Mouse (Mus musculus) hindbrain, embryonic 13.5 days (tissue): ENCODE measurements around the gene Dip2b. TPM values are rescaled to one million over a fixed set of nuclear protein-coding genes. Genes with fewer than 3 reads are reported as not detected.

Source experiments
- ATAC-seq: fragments of 200-750 bp; cut with Nextera tagmentation; 2 replicates; pipeline ENCODE4 v1.8.0; 2017; ENCODE audit warnings: moderate TSS enrichment; ENCODE audit not compliant: low FRiP score
- H3K27ac ChIP-seq: fragments of 300-500 bp; sonication (generic); 2 replicates; pipeline ENCODE4 v1.5.1; 2015; ENCODE audit warnings: inconsistent platforms, mild to moderate bottlenecking, moderate library complexity
- H3K27me3 ChIP-seq: fragments of 300-500 bp; sonication (generic); 2 replicates; pipeline ENCODE4 v1.6.1; 2015; ENCODE audit warnings: mild to moderate bottlenecking, inconsistent platforms
- H3K36me3 ChIP-seq: fragments of 300-500 bp; sonication (generic); 2 replicates; pipeline ENCODE4 v1.6.1; 2015; ENCODE audit warnings: mild to moderate bottlenecking, inconsistent platforms
- H3K4me1 ChIP-seq: fragments of 300-500 bp; sonication (generic); replicated peaks from 2 replicates; pipeline ENCODE4 v1.6.1; 2015; ENCODE audit warnings: inconsistent platforms
- H3K4me2 ChIP-seq: fragments of 300-500 bp; sonication (generic); 2 replicates; pipeline ENCODE4 v1.6.1; 2015; ENCODE audit warnings: inconsistent platforms, mild to moderate bottlenecking, moderate library complexity
- H3K4me3 ChIP-seq: fragments of 300-500 bp; sonication (generic); 2 replicates; pipeline ENCODE4 v1.5.1; 2015; ENCODE audit warnings: mild to moderate bottlenecking, inconsistent platforms
- H3K9ac ChIP-seq: fragments of 300-500 bp; sonication (generic); 2 replicates; pipeline ENCODE4 v1.6.1; 2015; ENCODE audit warnings: mild to moderate bottlenecking, inconsistent platforms
- H3K9me3 ChIP-seq: fragments of 300-500 bp; sonication (generic); 2 replicates; pipeline ENCODE4 v1.6.1; 2016; ENCODE audit warnings: inconsistent platforms
- WGBS: fragments of 180-500 bp; shearing (Covaris S2); methylation state at CpG from one replicate; pipeline ENCODE4 v1.1.7; 2015; 5-methylcytosine and 5-hydroxymethylcytosine counted together
- polyA plus RNA-seq: library from polyadenylated mRNA; unstranded; fragments of >200 nt; fragmentation: Nextera tagmentation; extraction: Ambion mirVana; gene quantifications from 2 replicates; pipeline ENCODE4 v1.2.1, GENCODE M21; 2015

Dip2b gene
- polyA plus RNA-seq: 19.1 and 19.6 TPM in 2 replicates

DNA sequence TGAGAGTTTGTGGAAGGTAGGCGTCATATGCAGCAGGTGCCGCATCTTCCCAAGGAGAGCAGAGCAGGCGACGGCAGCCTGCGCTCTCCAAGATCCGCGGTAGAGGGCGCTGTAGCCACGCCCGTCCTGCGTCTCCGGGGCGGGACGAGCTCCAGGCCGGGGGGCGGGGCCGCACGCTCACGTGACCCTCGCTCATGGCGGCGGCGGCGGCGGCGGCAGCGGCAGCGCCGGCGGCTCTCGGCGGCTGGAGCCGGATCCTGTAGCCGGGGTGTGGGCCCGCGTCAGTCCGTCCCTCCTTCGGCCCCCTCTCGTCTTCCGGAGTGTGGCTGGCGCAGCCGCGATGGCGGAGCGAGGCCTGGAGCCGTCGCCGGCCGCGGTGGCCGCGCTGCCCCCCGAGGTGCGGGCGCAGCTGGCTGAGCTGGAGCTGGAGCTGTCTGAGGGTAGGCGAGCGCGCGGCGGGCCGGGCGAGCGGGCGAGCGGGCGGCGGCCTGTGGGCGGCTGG is at the start of gene Dip2b:
Gene Dip2b (plus strand): TSS at position 195 of the 502 bp plus-strand sequence.
- H3K27me3 ChIP-seq: no peaks in the 10 kb centered on the region
- under 1% methylated on average over 52 of the region's 68 CpGs for WGBS
- H3K9me3 ChIP-seq: no peaks in the 10 kb centered on the region
- peaks cover 30% of the 10 kb centered on the region for H3K4me1 ChIP-seq
- peak within 1 kb of the TSS; percentile 100 for H3K27ac ChIP-seq
- peak within 1 kb of the TSS; percentile 67 for H3K4me2 ChIP-seq
- H3K36me3 ChIP-seq: no peaks in the 10 kb centered on the region
- ATAC-seq: peak; percentile 91
- H3K4me3 ChIP-seq: peak within 1 kb of the TSS; percentile 92
- H3K9ac ChIP-seq: peak within 1 kb of the TSS; percentile 99

DNA sequence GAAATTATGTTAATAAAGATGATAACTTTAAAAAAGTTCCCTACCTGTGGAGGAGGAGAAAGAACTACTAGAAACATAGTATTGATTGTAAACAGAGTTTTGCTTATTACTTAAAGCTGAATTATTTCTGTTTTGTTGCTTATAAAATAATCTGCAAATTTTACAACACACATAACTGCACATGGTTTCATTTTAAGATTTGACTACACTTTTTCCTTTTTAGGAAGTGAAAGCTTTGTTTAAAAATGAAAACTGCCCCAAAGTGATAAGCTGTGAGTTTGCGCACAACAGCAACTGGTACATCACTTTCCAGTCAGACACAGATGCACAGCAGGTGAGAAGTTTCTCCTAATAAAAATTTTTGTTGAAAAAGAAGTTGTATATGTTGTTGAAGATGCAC is 45.4 kb upstream of the Dip2b start:
- peaks cover 57% of the 10 kb centered on the region for H3K36me3 ChIP-seq

DNA sequence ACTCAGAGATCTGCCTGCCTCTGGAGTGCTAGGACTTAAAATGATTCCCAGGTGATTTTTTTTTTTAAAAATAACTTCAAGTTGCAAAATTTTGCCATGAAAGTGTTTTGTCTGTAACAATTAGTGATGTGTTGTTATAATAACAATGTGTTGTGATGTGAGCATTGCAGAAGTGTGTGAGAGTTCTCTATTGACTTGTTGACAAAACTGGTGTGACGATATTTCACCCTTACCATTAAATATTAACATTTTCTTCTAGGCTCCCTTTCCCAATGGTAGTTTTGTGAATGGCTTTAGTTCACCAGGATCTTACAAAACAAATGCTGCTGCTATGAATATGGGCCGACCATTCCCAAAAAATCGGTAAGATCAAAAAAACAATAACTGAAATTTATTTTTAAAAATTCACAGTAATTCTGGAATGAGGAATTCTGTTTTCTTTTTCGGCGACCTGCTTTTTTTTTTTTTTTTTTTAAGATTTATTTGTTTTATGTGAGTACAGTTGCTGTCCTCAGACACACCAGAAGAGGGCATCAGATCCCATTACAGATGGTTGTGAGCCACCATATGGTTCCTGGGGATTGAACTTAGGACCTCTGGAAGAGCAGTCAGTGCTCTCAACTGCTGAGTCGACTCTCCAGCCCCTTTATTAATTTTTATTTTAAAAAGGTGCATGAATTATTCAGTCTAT is 41.2 kb upstream of the Dip2b start:
- Histone ChIP-seq H3K4me3 (no peak overlapping the region), H3K4me2 (no peak overlapping the region), H3K4me1 (no peaks in the 10 kb centered on the region), H3K9ac (no peak overlapping the region), H3K36me3 (peaks cover 48% of the 10 kb centered on the region), H3K27ac (no peak overlapping the region), H3K27me3 (no peaks in the 10 kb centered on the region), H3K9me3 (no peaks in the 10 kb centered on the region)
- 95% methylated on average over 6 of the region's 6 CpGs for WGBS
- ATAC-seq: no peak

More for the DNA sequence above, 45.4 kb upstream of the Dip2b start:
- Histone ChIP-seq H3K27ac (no peak overlapping the region), H3K4me2 (no peak overlapping the region), H3K4me3 (no peak overlapping the region), H3K4me1 (no peaks in the 10 kb centered on the region), H3K9me3 (no peaks in the 10 kb centered on the region), H3K9ac (no peak overlapping the region), H3K27me3 (no peaks in the 10 kb centered on the region)
- no peak for ATAC-seq
- WGBS: 100% methylated on average over 1 of the region's 1 CpGs

DNA sequence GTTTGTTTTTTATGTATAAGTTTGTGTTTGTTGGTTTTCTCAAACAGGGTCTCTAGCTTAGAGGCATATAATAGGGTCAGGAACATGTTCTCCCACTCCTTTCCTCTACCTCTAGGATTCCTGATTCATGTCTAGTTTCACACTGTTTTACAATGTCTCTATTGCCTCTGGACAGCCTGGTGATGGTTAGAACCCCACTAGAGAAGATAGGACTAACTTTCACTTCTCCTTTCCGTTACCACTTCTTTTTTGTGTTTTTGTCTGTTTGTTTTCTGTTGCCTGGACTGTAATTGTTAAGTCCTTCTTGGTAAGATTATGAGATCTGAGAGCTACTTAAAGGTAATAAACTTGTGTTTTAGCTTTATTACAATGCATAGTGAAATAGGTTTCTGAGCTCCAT is 39.1 kb upstream of the Dip2b start:
- H3K9me3 ChIP-seq: no peaks in the 10 kb centered on the region
- peaks cover 56% of the 10 kb centered on the region for H3K36me3 ChIP-seq
- H3K4me2 ChIP-seq: no peak overlapping the region
- no peaks in the 10 kb centered on the region for H3K4me1 ChIP-seq
- no peaks in the 10 kb centered on the region for H3K27me3 ChIP-seq
- H3K27ac ChIP-seq: no peak overlapping the region
- 100% methylated on average over 1 of the region's 1 CpGs for WGBS
- ATAC-seq: no peak
- H3K4me3 ChIP-seq: no peak overlapping the region
- no peak overlapping the region for H3K9ac ChIP-seq

DNA sequence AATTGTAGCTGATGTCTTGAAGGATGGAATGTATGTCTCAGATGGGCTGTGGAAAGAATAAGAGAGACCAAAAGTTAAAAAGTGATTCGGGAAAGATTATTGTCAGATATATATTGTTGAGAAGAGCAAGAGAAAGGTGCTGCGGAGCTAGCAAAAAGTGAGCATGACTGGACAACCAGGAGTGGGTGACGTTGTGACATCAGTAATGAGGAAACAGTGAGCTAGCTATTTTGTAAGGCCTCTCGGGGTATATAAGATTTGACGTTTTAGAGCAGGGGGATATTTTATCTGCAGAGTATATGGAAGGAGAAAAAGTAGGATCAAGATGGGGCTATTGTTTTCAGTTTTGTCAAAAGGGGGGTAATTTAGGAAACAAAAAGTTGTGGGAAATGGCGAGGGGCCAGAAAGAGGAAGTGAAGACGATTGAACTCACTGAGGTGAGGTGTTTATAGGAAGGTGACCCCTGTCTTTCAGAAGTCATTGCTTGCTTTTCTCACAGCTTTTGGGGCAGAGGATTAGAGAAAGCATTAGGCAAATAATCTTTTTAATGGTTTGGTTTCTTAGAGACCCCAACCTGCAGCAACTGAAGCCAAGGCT is 33.7 kb upstream of the Dip2b start:
- H3K4me2 ChIP-seq: no peak overlapping the region
- WGBS: 94% methylated on average over 7 of the region's 7 CpGs

DNA sequence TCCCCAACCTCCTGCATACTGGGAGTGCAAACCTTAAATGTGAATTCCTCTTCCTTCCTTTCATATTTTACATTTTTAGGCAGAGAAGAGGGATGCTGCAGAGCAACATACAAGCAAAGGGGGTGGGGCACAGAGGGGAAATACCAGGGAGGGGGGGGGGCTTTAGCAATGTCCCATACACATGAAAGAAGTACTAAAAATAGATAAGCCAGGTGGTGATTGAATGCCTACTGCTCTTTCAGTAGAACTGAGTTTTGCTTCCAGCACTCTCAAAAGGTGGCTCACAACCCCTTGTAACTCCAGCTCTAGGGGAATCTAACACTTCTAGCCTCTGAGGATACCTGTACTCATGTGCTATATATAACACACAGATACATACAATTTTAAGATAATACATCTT is 32.3 kb upstream of the Dip2b start:
- H3K27ac ChIP-seq: no peak overlapping the region
- no peaks in the 10 kb centered on the region for H3K9me3 ChIP-seq
- H3K27me3 ChIP-seq: no peaks in the 10 kb centered on the region
- H3K4me2 ChIP-seq: no peak overlapping the region
- no peak overlapping the region for H3K9ac ChIP-seq
- H3K4me1 ChIP-seq: no peaks in the 10 kb centered on the region
- peaks cover 80% of the 10 kb centered on the region for H3K36me3 ChIP-seq
- no peak overlapping the region for H3K4me3 ChIP-seq
- ATAC-seq: no peak

More for the DNA sequence above, 33.7 kb upstream of the Dip2b start:
- no peak overlapping the region for H3K9ac ChIP-seq
- no peaks in the 10 kb centered on the region for H3K4me1 ChIP-seq
- no peaks in the 10 kb centered on the region for H3K27me3 ChIP-seq
- H3K4me3 ChIP-seq: no peak overlapping the region
- no peak for ATAC-seq
- peaks cover 71% of the 10 kb centered on the region for H3K36me3 ChIP-seq
- no peaks in the 10 kb centered on the region for H3K9me3 ChIP-seq
- no peak overlapping the region for H3K27ac ChIP-seq

- Histone ChIP-seq H3K27ac (no peak overlapping the region), H3K9me3 (no peaks in the 10 kb centered on the region), H3K27me3 (no peaks in the 10 kb centered on the region), H3K4me1 (no peaks in the 10 kb centered on the region), H3K4me2 (no peak overlapping the region), H3K36me3 (peaks cover 8% of the 10 kb centered on the region), H3K4me3 (no peak overlapping the region), H3K9ac (no peak overlapping the region)
- 83% methylated on average over 6 of the region's 6 CpGs for WGBS
- ATAC-seq: no peak
Observed at GRCm38 (mm10) chr15:100018280-100018899, 20.1 kb upstream of the Dip2b start.

DNA sequence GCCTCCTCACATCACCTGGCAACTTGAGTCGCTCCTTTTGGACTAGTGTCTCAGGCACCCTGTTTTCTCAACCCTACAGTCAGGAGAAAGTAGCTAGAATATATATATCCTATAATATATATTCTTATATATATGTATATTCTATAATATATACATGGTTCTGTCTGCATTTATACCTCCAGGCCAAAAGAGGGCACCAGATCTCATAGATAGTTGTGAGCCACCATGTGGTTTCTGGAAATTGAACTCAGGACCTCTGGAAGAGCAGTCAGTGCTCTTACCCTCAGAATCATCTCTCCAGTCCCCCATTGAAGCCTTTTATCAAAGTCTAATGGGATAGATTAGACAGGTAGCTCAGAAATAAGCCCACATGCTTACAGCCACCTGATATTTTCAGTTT is 17.3 kb upstream of the Dip2b start:
- Histone ChIP-seq H3K4me1 (no peaks in the 10 kb centered on the region), H3K9ac (no peak overlapping the region), H3K27me3 (no peaks in the 10 kb centered on the region), H3K9me3 (no peaks in the 10 kb centered on the region), H3K4me2 (no peak overlapping the region), H3K36me3 (peaks cover 3% of the 10 kb centered on the region; the same call in 1 of the 2 replicates), H3K27ac (no peak overlapping the region), H3K4me3 (no peak overlapping the region)
- ATAC-seq: no peak
- WGBS: 87% methylated on average over 1 of the region's 1 CpGs

DNA sequence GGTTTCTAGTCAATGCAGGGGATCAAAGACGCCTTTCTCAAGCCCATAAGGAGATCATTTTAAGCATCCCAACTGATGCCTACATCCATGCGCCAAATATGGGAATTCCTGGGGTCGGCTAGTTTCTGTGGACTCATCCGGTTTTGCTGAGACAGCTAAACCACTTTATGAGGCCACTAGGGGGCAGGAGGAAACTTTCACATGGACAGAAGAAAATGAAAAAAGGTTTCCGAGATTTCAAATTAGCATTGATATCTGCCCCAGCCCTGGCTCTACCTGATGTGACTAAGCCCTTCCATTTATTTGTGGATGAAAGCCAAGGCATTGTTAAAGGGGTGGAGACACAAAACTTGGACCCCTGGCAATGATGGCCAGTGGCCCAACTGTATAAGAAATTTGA is 15.5 kb upstream of the Dip2b start:
- 28% methylated on average over 5 of the region's 5 CpGs for WGBS
- Histone ChIP-seq H3K27ac (no peak overlapping the region), H3K4me3 (no peak overlapping the region), H3K9me3 (no peaks in the 10 kb centered on the region), H3K27me3 (no peaks in the 10 kb centered on the region), H3K36me3 (peaks cover 3% of the 10 kb centered on the region; the same call in 1 of the 2 replicates), H3K4me2 (no peak overlapping the region), H3K9ac (no peak overlapping the region), H3K4me1 (no peaks in the 10 kb centered on the region)
- ATAC-seq: no peak

DNA sequence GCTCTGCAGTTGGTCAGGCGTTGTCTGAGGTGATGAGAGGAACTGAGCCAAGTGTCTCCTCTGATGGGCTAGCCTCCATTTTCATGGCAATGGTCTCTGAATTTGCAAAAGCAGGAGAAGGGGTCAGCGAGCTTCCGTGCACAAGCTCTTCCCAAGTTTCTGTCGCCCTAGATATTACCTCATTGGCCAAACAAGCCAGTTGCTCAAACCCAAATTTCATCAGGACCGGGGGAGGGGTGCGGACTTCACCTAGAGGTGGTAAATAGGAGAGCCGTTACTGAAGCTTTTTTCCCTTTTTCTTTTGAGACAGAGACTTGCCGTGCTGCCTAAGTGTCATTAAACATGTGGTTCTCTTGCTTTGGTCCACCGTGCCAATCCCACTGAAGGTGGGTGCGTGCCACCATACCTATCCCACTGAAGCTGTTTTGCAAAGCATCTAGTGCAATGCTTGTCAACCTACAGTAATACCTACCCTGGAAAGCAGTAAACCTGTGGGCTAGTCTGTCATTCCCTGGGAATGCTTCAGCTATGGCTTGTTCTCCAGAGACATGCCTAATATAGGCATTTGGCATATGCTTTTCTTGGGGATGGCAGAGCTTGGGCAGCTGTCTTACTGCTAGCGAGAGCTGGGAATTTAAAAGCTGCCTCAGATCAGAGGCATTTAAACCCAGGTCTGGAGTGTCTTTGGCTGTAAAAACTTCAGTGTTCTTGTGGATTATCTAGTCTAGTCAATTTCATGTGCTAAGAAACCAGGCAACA is 13.2 kb upstream of the Dip2b start:
- peaks cover 3% of the 10 kb centered on the region; the same call in 1 of the 2 replicates for H3K36me3 ChIP-seq
- H3K4me2 ChIP-seq: no peak overlapping the region
- H3K4me1 ChIP-seq: no peaks in the 10 kb centered on the region
- no peaks in the 10 kb centered on the region for H3K27me3 ChIP-seq
- H3K9ac ChIP-seq: no peak overlapping the region
- H3K9me3 ChIP-seq: no peaks in the 10 kb centered on the region
- no peak overlapping the region for H3K4me3 ChIP-seq
- no peak for ATAC-seq
- 87% methylated on average over 11 of the region's 11 CpGs for WGBS
- H3K27ac ChIP-seq: no peak overlapping the region

- Histone ChIP-seq H3K9ac (no peak overlapping the region), H3K4me2 (no peak overlapping the region), H3K27me3 (no peaks in the 10 kb centered on the region), H3K27ac (no peak overlapping the region), H3K36me3 (no peaks in the 10 kb centered on the region), H3K4me3 (no peak overlapping the region), H3K4me1 (no peaks in the 10 kb centered on the region), H3K9me3 (no peaks in the 10 kb centered on the region)
- 88% methylated on average over 2 of the region's 2 CpGs for WGBS
- ATAC-seq: no peak
Observed at GRCm38 (mm10) chr15:100028133-100028532, 10.3 kb upstream of the Dip2b start.

GRCm38 (mm10) chr15:100029497-100029896 is 9.0 kb upstream of the Dip2b start:
- no peak overlapping the region for H3K4me2 ChIP-seq
- H3K27ac ChIP-seq: no peak overlapping the region
- no peak overlapping the region for H3K4me3 ChIP-seq
- no peaks in the 10 kb centered on the region for H3K27me3 ChIP-seq
- 89% methylated on average over 8 of the region's 8 CpGs for WGBS
- ATAC-seq: no peak
- H3K36me3 ChIP-seq: no peaks in the 10 kb centered on the region
- no peaks in the 10 kb centered on the region for H3K9me3 ChIP-seq
- no peaks in the 10 kb centered on the region for H3K4me1 ChIP-seq
- no peak overlapping the region for H3K9ac ChIP-seq
